Mouse (Mus musculus) limb, embryonic 14.5 days (tissue): ENCODE measurements around the gene Lsr. TPM values are rescaled to one million over a fixed set of nuclear protein-coding genes. Genes with fewer than 3 reads are reported as not detected.
"Not testable (repeated sequence)": the region's sequence is repeated elsewhere in the genome, so short reads cannot be mapped to it uniquely, and the experiment has no call there.

Source experiments
- ATAC-seq: fragments of 200-750 bp; cut with Nextera tagmentation; 2 replicates; pipeline ENCODE4 v1.8.0; 2017; ENCODE audit warnings: low read depth, moderate number of reproducible peaks, moderate TSS enrichment; ENCODE audit not compliant: low FRiP score
- DNase-seq: peaks from one replicate; pipeline ENCODE4 v3.0.0-alpha.2; 2015; ENCODE audit warnings: low spot score
- H3K27ac ChIP-seq: fragments of 300-500 bp; sonication (generic); replicated peaks from 2 replicates; pipeline ENCODE4 v1.5.1; 2014; ENCODE audit warnings: low read depth, mild to moderate bottlenecking, low read length, moderate library complexity, mixed read lengths
- H3K27me3 ChIP-seq: fragments of 300-500 bp; sonication (generic); 2 replicates; pipeline ENCODE4 v1.6.1; 2014; ENCODE audit warnings: low read length, mixed read lengths; ENCODE audit not compliant: control insufficient read depth, insufficient read depth
- H3K36me3 ChIP-seq: fragments of 300-500 bp; sonication (generic); 2 replicates; pipeline ENCODE4 v1.6.1; 2014; ENCODE audit warnings: mild to moderate bottlenecking, low read length, moderate library complexity, mixed read lengths; ENCODE audit not compliant: control insufficient read depth, insufficient read depth
- H3K4me1 ChIP-seq: fragments of 300-500 bp; sonication (generic); 2 replicates; pipeline ENCODE4 v1.6.1; 2014; ENCODE audit warnings: antibody characterized with exemption, low read length, mixed read lengths; ENCODE audit not compliant: control insufficient read depth, insufficient read depth
- H3K4me2 ChIP-seq: fragments of 300-500 bp; sonication (generic); replicated peaks from 2 replicates; pipeline ENCODE4 v1.6.1; 2014; ENCODE audit warnings: low read depth, mild to moderate bottlenecking, low read length, moderate library complexity; ENCODE audit not compliant: severe bottlenecking
- H3K4me3 ChIP-seq: fragments of 300-500 bp; sonication (generic); replicated peaks from 2 replicates; pipeline ENCODE4 v1.5.1; 2014; ENCODE audit warnings: low read length
- H3K9ac ChIP-seq: fragments of 300-500 bp; sonication (generic); 2 replicates; pipeline ENCODE4 v1.6.1; 2014; ENCODE audit warnings: mild to moderate bottlenecking, low read depth, low read length, moderate library complexity; ENCODE audit not compliant: severe bottlenecking
- H3K9me3 ChIP-seq: fragments of 300-500 bp; sonication (generic); 2 replicates; pipeline ENCODE4 v1.6.1; 2016; ENCODE audit warnings: low read length; ENCODE audit not compliant: control insufficient read depth
- POLR2A ChIP-seq: fragments of 200-500 bp; IDR thresholded peaks from 2 replicates; pipeline ENCODE4 v1.8.0; 2012; ENCODE audit warnings: inconsistent platforms, mild to moderate bottlenecking, moderate library complexity, borderline replicate concordance; ENCODE audit not compliant: insufficient read depth, insufficient read length; ENCODE audit errors: extremely low read depth
- WGBS: fragments of 180-500 bp; shearing (Covaris S2); extraction: QIAGEN DNeasy Blood & Tissue Kit; methylation state at CpG from one replicate; pipeline ENCODE4 v1.1.7; 2014; 5-methylcytosine and 5-hydroxymethylcytosine counted together
- polyA plus RNA-seq, 2 experiments: library from polyadenylated mRNA; depleted of rRNA in 1 of 2; stranded (reverse) in 1 of 2; unstranded in 1 of 2; fragments of >200 nt; fragmentation: Nextera tagmentation in 1 of 2; extraction: Ambion mirVana in 1 of 2; gene quantifications; 2 replicates each; pipeline versions ENCODE4 v1.2.1 to v1.2.3; 2012 to 2014

Lsr gene
- polyA plus RNA-seq, 2 experiments, result 24.3 to 29.4 TPM

DNA sequence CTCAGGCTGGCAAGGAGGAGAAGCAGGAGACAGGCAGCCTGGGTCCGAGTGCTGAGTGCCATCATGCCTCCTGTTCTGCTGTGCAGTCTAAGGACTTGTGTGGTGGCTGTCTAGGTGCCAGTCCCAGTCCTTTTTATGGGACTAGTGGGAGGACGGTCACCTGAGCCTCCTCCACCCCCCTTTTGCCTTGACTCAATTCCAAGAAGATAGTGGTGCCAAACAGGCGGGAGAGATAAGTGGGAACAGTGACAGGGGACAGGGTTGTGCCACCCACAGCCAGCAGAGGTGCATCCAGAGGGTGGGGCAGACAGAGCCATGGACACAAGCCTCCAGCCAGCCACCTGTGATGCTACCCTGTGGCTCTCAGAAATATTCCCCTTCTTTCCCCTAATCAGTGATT is 49.2 kb downstream of the Lsr start:
- no peak for TF ChIP-seq POLR2A
- Histone ChIP-seq H3K4me3 (no peak overlapping the region), H3K9me3 (no peaks in the 10 kb centered on the region), H3K9ac (no peak overlapping the region), H3K4me1 (no peaks in the 10 kb centered on the region), H3K27ac (no peak overlapping the region), H3K4me2 (no peak overlapping the region), H3K36me3 (no peaks in the 10 kb centered on the region), H3K27me3 (no peaks in the 10 kb centered on the region)
- 68% methylated on average over 3 of the region's 3 CpGs for WGBS
- no peak for DNase-seq
- no peak for ATAC-seq

DNA sequence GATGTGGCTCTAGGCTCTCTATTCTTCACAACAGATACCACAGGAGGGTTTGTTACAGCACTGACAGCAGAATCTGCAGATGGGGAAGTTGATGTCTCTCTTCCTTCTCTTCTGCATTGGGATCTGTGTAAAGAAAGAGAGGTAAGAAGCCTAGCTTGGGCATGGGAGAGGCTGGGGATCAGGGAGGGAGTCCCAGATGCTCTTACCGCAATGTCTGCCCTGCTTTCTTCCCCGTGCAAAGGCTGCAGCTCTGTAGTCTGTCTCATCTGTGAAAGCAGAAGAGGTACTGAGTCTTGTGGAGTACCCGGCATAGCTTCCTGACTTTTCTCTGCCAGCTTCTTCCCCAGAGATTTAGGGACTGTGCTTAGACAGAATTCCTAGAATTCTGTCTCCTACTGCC is 50.8 kb downstream of the Lsr start:
- H3K27ac ChIP-seq, ATAC-seq, H3K27me3 ChIP-seq, H3K4me1 ChIP-seq, DNase-seq, H3K9me3 ChIP-seq, H3K9ac ChIP-seq, H3K36me3 ChIP-seq, H3K4me3 ChIP-seq, H3K4me2 ChIP-seq: not testable (repeated sequence)
- WGBS, result 38% methylated on average over 3 of the region's 3 CpGs

DNA sequence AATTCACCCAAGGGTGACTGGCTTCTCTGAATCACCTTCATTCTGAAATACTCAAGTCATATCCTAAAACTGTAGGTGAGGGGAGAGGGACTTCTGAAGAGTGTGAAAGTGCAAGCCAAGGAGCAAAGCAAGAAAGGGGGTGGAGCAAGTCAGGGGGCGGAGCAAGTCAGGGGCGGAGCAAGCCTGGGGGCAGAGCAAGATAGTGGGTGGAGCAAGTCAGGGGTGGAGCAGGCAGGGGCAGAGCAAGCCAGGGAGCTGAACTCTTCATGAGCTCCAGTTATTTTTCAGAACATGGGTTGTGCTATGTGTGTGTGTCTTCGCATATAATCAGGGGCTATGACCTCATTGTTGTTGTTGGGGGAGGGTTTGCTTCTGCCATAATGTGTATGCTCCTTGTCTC is 53.0 kb downstream of the Lsr start:
- Histone ChIP-seq H3K27ac (no peak overlapping the region), H3K36me3 (no peaks in the 10 kb centered on the region), H3K9me3 (no peaks in the 10 kb centered on the region), H3K4me1 (no peaks in the 10 kb centered on the region), H3K4me2 (no peak overlapping the region), H3K27me3 (no peaks in the 10 kb centered on the region), H3K9ac (no peak overlapping the region), H3K4me3 (no peak overlapping the region)
- TF ChIP-seq POLR2A, result no peak
- ATAC-seq (no peak), DNase-seq (no peak)
- WGBS, result 61% methylated on average over 3 of the region's 3 CpGs

DNA sequence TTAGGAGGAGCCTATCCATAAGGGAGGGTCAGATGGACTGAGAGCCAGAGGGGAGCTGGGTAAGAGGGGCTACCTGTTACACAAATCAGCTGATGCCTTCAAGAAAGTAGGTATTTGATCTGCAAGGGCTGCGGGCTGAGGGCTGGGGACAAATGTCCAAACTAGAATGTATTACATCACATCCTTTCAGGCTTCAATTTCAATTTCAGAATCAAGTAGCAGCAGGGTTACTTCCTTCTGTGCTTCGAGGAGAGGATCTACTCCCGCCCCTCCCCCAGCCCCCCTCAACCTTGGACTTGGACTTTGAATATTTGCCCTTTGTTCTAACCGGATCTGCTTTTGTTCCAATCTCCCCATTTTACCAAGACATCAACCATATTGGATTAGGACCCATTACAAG is 56.0 kb downstream of the Lsr start:
- no peak overlapping the region for H3K9ac ChIP-seq

DNA sequence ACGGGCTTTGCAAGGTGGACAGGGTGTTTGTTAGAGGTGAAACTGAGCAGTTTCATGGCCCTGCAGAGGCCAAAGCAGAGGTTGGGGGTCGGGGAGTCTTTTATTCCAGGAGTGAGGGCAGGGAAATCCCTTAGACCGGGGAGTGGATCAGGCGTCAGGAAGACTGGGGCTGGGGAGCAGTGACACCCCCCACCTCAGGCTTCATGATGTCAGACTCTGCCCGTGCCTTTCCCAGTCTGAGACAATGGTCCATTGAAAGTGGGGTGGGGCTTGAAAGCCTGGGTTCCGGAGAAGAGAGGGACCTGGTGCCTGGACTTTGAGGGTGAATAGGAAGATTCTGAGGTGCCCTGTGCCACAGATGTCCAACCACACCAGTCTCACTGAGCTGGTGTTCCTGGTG is 56.6 kb downstream of the Lsr start:
- DNase-seq, result no peak
- no peaks in the 10 kb centered on the region for H3K4me1 ChIP-seq
- no peaks in the 10 kb centered on the region for H3K36me3 ChIP-seq
- H3K4me3 ChIP-seq, result no peak overlapping the region
- no peak for ATAC-seq
- H3K9ac ChIP-seq, result no peak overlapping the region
- H3K27ac ChIP-seq, result no peak overlapping the region
- no peaks in the 10 kb centered on the region for H3K9me3 ChIP-seq
- H3K27me3 ChIP-seq, result no peaks in the 10 kb centered on the region
- H3K4me2 ChIP-seq, result no peak overlapping the region
- TF ChIP-seq POLR2A, result no peak
- 37% methylated on average over 6 of the region's 6 CpGs for WGBS

More for the DNA sequence above, 56.0 kb downstream of the Lsr start:
- DNase-seq (no peak), ATAC-seq (no peak)
- no peaks in the 10 kb centered on the region for H3K4me1 ChIP-seq
- H3K9me3 ChIP-seq, result no peaks in the 10 kb centered on the region
- TF ChIP-seq POLR2A, result no peak
- H3K27ac ChIP-seq, result no peak overlapping the region
- no peak overlapping the region for H3K4me3 ChIP-seq
- H3K4me2 ChIP-seq, result no peak overlapping the region
- 51% methylated on average over 4 of the region's 4 CpGs for WGBS
- H3K36me3 ChIP-seq, result no peaks in the 10 kb centered on the region
- no peaks in the 10 kb centered on the region for H3K27me3 ChIP-seq

DNA sequence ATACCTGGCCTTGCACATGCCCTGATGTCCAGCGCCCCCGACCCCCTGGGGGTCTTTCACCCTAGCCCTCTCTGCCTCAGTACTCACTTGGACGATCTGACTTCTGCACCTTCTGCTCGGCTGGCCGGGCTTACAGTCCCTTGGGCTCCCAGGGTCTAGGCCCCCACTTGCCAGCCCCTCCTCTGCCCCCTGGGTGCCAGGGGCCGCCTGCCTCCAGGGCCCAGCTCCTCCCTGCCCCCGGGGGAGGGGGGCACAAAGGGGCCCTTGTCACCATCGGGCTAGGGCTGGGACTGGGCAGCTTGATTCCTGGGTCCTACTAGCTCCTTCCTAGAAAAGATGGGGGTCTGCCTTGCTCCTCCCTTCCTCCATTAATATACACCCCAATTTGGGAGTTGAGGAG is 58.5 kb downstream of the Lsr start, which contains the start of gene Mag:
Gene Mag (minus strand): TSS at position 142 of the 400 bp plus-strand sequence.
- DNase-seq (no peak), ATAC-seq (no peak)
- Histone ChIP-seq H3K27ac (no peak within 1 kb of the TSS), H3K36me3 (no peaks in the 10 kb centered on the region), H3K4me3 (no peak within 1 kb of the TSS), H3K9ac (no peak within 1 kb of the TSS), H3K4me2 (no peak within 1 kb of the TSS), H3K4me1 (no peaks in the 10 kb centered on the region), H3K9me3 (no peaks in the 10 kb centered on the region), H3K27me3 (no peaks in the 10 kb centered on the region)
- TF ChIP-seq POLR2A, result no peak
- WGBS, result 85% methylated on average over 7 of the region's 8 CpGs
